Mouse (Mus musculus): ENCODE data around the gene Aes. TPM values are rescaled to one million over a fixed set of nuclear protein-coding genes. Genes with fewer than 3 reads are reported as not detected.

Gene Aes
- polyA plus RNA-seq, 1 experiment from 2014 or later: 343 TPM

- H3K27ac ChIP-seq (replicated peaks; ENCODE audit: low read depth, low read length): no peak overlapping the region
- H3K4me3 ChIP-seq (ENCODE audit: low read depth, low read length): no peak overlapping the region
These were observed 35.7 kb upstream of the Aes start for GRCm38 (mm10) chr10:81523570-81523969.

GRCm38 (mm10) chr10:81524051-81524605, 35.2 kb upstream of the Aes start, which contains the start of gene Gna15:
TSS of gene Gna15 (minus strand) at chr10:81524225.
- Histone ChIP-seq H3K4me2 (ENCODE audit: low read depth, severe bottlenecking) (no peak within 1 kb of the TSS), H3K4me3 (ENCODE audit: low read depth, low read length) (no peak within 1 kb of the TSS), H3K4me1 (ENCODE audit: control insufficient read depth, insufficient read depth, low read length) (no peaks in the 10 kb centered on the region), H3K9ac (ENCODE audit: low read length) (0 out of 2 replicates have a peak within 1 kb of the TSS, but pooled peaks have one; percentile 27), H3K9me3 (ENCODE audit: control insufficient read depth, low read length) (no peaks in the 10 kb centered on the region; the same call in 1 of the 2 replicates), H3K36me3 (ENCODE audit: control insufficient read depth, insufficient read depth, low read length) (no peaks in the 10 kb centered on the region; the same call in 1 of the 2 replicates), H3K27me3 (ENCODE audit: control insufficient read depth, insufficient read depth, low read length) (0 out of 2 replicates have a peak, but pooled peaks cover 9% of the 10 kb centered on the region), H3K27ac (replicated peaks; ENCODE audit: low read depth, low read length) (no peak within 1 kb of the TSS)
- 13% methylated on average over 8 of the region's 9 CpGs for WGBS
- ATAC-seq (ENCODE audit: insufficient number of reproducible peaks, low FRiP score, low TSS enrichment, low read depth) (0 out of 2 replicates have a peak, but pooled peaks have one; percentile 31), DNase-seq (ENCODE audit: low spot score) (no peak)

More at GRCm38 (mm10) chr10:81523570-81523969, 35.7 kb upstream of the Aes start:
- Histone ChIP-seq H3K4me1 (ENCODE audit: control insufficient read depth, insufficient read depth, low read length) (no peaks in the 10 kb centered on the region), H3K36me3 (ENCODE audit: control insufficient read depth, insufficient read depth, low read length) (no peaks in the 10 kb centered on the region), H3K9ac (ENCODE audit: low read length) (0 out of 2 replicates have a peak overlapping the region, but pooled peaks have one; percentile 27), H3K27me3 (ENCODE audit: control insufficient read depth, insufficient read depth, low read length) (0 out of 2 replicates have a peak, but pooled peaks cover 9% of the 10 kb centered on the region), H3K4me2 (ENCODE audit: low read depth, severe bottlenecking) (no peak overlapping the region), H3K9me3 (ENCODE audit: control insufficient read depth, low read length) (no peaks in the 10 kb centered on the region; the same call in 1 of the 2 replicates)
- ATAC-seq (ENCODE audit: insufficient number of reproducible peaks, low FRiP score, low TSS enrichment, low read depth) (no peak), DNase-seq (ENCODE audit: low spot score) (no peak)
- 18% methylated on average over 19 of the region's 19 CpGs for WGBS

GRCm38 (mm10) chr10:81525017-81525694, 34.1 kb upstream of the Aes start:
- no peak overlapping the region for H3K9ac ChIP-seq (ENCODE audit: low read length)
- DNase-seq (ENCODE audit: low spot score) (no peak), ATAC-seq (ENCODE audit: insufficient number of reproducible peaks, low FRiP score, low TSS enrichment, low read depth) (no peak)
- H3K36me3 ChIP-seq (ENCODE audit: control insufficient read depth, insufficient read depth, low read length): peaks cover 3% of the 10 kb centered on the region; the same call in 1 of the 2 replicates
- H3K4me1 ChIP-seq (ENCODE audit: control insufficient read depth, insufficient read depth, low read length): no peaks in the 10 kb centered on the region
- no peaks in the 10 kb centered on the region; the same call in 1 of the 2 replicates for H3K9me3 ChIP-seq (ENCODE audit: control insufficient read depth, low read length)
- H3K4me3 ChIP-seq (ENCODE audit: low read depth, low read length): no peak overlapping the region
- 56% methylated on average over 12 of the region's 13 CpGs for WGBS
- H3K27ac ChIP-seq (replicated peaks; ENCODE audit: low read depth, low read length): no peak overlapping the region
- 0 out of 2 replicates have a peak, but pooled peaks cover 9% of the 10 kb centered on the region for H3K27me3 ChIP-seq (ENCODE audit: control insufficient read depth, insufficient read depth, low read length)
- no peak overlapping the region for H3K4me2 ChIP-seq (ENCODE audit: low read depth, severe bottlenecking)

- 11% methylated on average over 14 of the region's 14 CpGs for WGBS
- H3K4me1 ChIP-seq (ENCODE audit: control insufficient read depth, insufficient read depth, low read length): no peaks in the 10 kb centered on the region
- ATAC-seq (ENCODE audit: insufficient number of reproducible peaks, low FRiP score, low TSS enrichment, low read depth) (no peak), DNase-seq (ENCODE audit: low spot score) (peak; percentile 91)
- H3K27ac ChIP-seq (replicated peaks; ENCODE audit: low read depth, low read length): no peak overlapping the region
- H3K4me2 ChIP-seq (ENCODE audit: low read depth, severe bottlenecking): no peak overlapping the region
- H3K27me3 ChIP-seq (ENCODE audit: control insufficient read depth, insufficient read depth, low read length): 0 out of 2 replicates have a peak, but pooled peaks cover 9% of the 10 kb centered on the region
- H3K9me3 ChIP-seq (ENCODE audit: control insufficient read depth, low read length): no peaks in the 10 kb centered on the region; the same call in 1 of the 2 replicates
- H3K36me3 ChIP-seq (ENCODE audit: control insufficient read depth, insufficient read depth, low read length): peaks cover 10% of the 10 kb centered on the region
- H3K9ac ChIP-seq (ENCODE audit: low read length): no peak overlapping the region
- H3K4me3 ChIP-seq (ENCODE audit: low read depth, low read length): no peak overlapping the region
These were observed 32.5 kb upstream of the Aes start for GRCm38 (mm10) chr10:81526779-81527178.

- WGBS: 48% methylated on average over 16 of the region's 16 CpGs
- Histone ChIP-seq H3K27ac (replicated peaks; ENCODE audit: low read depth, low read length) (no peak overlapping the region), H3K27me3 (ENCODE audit: control insufficient read depth, insufficient read depth, low read length) (no peaks in the 10 kb centered on the region), H3K4me1 (ENCODE audit: control insufficient read depth, insufficient read depth, low read length) (no peaks in the 10 kb centered on the region), H3K36me3 (ENCODE audit: control insufficient read depth, insufficient read depth, low read length) (peaks cover 16% of the 10 kb centered on the region), H3K9me3 (ENCODE audit: control insufficient read depth, low read length) (no peaks in the 10 kb centered on the region), H3K4me2 (ENCODE audit: low read depth, severe bottlenecking) (no peak overlapping the region), H3K4me3 (ENCODE audit: low read depth, low read length) (no peak overlapping the region), H3K9ac (ENCODE audit: low read length) (no peak overlapping the region)
- ATAC-seq (ENCODE audit: insufficient number of reproducible peaks, low FRiP score, low TSS enrichment, low read depth) (no peak), DNase-seq (ENCODE audit: low spot score) (no peak)
These were observed 24.5 kb upstream of the Aes start for GRCm38 (mm10) chr10:81534826-81535225.

GRCm38 (mm10) chr10:81536734-81537133, 22.6 kb upstream of the Aes start:
- Histone ChIP-seq H3K9ac (ENCODE audit: low read length) (no peak overlapping the region), H3K4me2 (ENCODE audit: low read depth, severe bottlenecking) (no peak overlapping the region), H3K27ac (replicated peaks; ENCODE audit: low read depth, low read length) (no peak overlapping the region), H3K4me1 (ENCODE audit: control insufficient read depth, insufficient read depth, low read length) (no peaks in the 10 kb centered on the region), H3K9me3 (ENCODE audit: control insufficient read depth, low read length) (no peaks in the 10 kb centered on the region), H3K4me3 (ENCODE audit: low read depth, low read length) (no peak overlapping the region), H3K27me3 (ENCODE audit: control insufficient read depth, insufficient read depth, low read length) (no peaks in the 10 kb centered on the region), H3K36me3 (ENCODE audit: control insufficient read depth, insufficient read depth, low read length) (peaks cover 9% of the 10 kb centered on the region)
- WGBS: 74% methylated on average over 6 of the region's 6 CpGs
- DNase-seq (ENCODE audit: low spot score): no peak
- ATAC-seq (ENCODE audit: insufficient number of reproducible peaks, low FRiP score, low TSS enrichment, low read depth): no peak

- H3K27ac ChIP-seq (replicated peaks; ENCODE audit: low read depth, low read length): no peak overlapping the region
- H3K9ac ChIP-seq (ENCODE audit: low read length): no peak overlapping the region
- peaks cover under 1% of the 10 kb centered on the region; the same call in 1 of the 2 replicates for H3K4me1 ChIP-seq (ENCODE audit: control insufficient read depth, insufficient read depth, low read length)
- WGBS: 82% methylated on average over 2 of the region's 2 CpGs
- DNase-seq (ENCODE audit: low spot score) (no peak), ATAC-seq (ENCODE audit: insufficient number of reproducible peaks, low FRiP score, low TSS enrichment, low read depth) (no peak)
- H3K36me3 ChIP-seq (ENCODE audit: control insufficient read depth, insufficient read depth, low read length): peaks cover 5% of the 10 kb centered on the region
- no peak overlapping the region for H3K4me2 ChIP-seq (ENCODE audit: low read depth, severe bottlenecking)
- H3K27me3 ChIP-seq (ENCODE audit: control insufficient read depth, insufficient read depth, low read length): no peaks in the 10 kb centered on the region
- no peaks in the 10 kb centered on the region for H3K9me3 ChIP-seq (ENCODE audit: control insufficient read depth, low read length)
- no peak overlapping the region for H3K4me3 ChIP-seq (ENCODE audit: low read depth, low read length)
These were observed 21.9 kb upstream of the Aes start for GRCm38 (mm10) chr10:81537429-81537828.

- Histone ChIP-seq H3K27ac (replicated peaks; ENCODE audit: low read depth, low read length) (no peak overlapping the region), H3K27me3 (ENCODE audit: control insufficient read depth, insufficient read depth, low read length) (no peaks in the 10 kb centered on the region), H3K4me2 (ENCODE audit: low read depth, severe bottlenecking) (no peak overlapping the region), H3K9ac (ENCODE audit: low read length) (no peak overlapping the region), H3K4me1 (ENCODE audit: control insufficient read depth, insufficient read depth, low read length) (peaks cover 9% of the 10 kb centered on the region), H3K36me3 (ENCODE audit: control insufficient read depth, insufficient read depth, low read length) (peaks cover 3% of the 10 kb centered on the region; the same call in 1 of the 2 replicates), H3K9me3 (ENCODE audit: control insufficient read depth, low read length) (no peaks in the 10 kb centered on the region), H3K4me3 (ENCODE audit: low read depth, low read length) (no peak overlapping the region)
- ATAC-seq (ENCODE audit: insufficient number of reproducible peaks, low FRiP score, low TSS enrichment, low read depth): no peak
- whole genome bisulfite sequencing: 86% methylated on average over 3 of the region's 3 CpGs
- no peak for DNase-seq (ENCODE audit: low spot score)
These were observed 20.8 kb upstream of the Aes start for GRCm38 (mm10) chr10:81538321-81539048.

Measured in limb, embryonic 11.5 days (tissue).